Mouse (Mus musculus): ENCODE results near the gene Rfc1. TPM values are rescaled to one million over a fixed set of nuclear protein-coding genes. Genes with fewer than 3 reads are reported as not detected.

Gene Rfc1
- polyA plus RNA-seq, 1 experiment from 2014 or later, result 87.6 TPM

DNA sequence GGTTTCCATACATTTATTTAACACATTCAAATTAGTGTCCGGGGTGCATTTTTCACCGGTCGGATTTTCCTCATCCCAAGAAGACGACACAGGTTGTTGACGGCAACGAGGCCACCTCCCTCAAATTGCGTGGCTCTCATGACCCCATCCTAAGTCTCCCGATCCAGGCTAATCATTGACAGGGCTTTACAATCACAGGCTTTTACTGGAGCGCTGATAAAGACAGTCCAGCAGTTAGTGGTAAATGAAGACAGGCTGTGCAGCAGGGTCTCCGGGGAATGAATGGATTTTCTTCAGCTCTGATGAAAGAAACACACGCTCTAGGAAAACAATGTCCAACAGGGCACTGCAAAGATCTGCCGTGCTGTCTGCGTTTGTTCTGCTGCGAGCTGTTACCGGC, 12.7 kb upstream of the Rfc1 start, which contains the start of gene Klb:
Gene Klb (plus strand): TSS at position 147 of the 400 bp plus-strand sequence.
- Histone ChIP-seq H3K36me3 (ENCODE audit: control insufficient read depth, insufficient read depth, low read length) (no peaks in the 10 kb centered on the region), H3K9me3 (ENCODE audit: control insufficient read depth, low read length) (no peaks in the 10 kb centered on the region), H3K27ac (ENCODE audit: low read depth) (no peak within 1 kb of the TSS), H3K4me2 (ENCODE audit: low read length) (peak within 1 kb of the TSS; percentile 47), H3K4me1 (replicated peaks; ENCODE audit: control insufficient read depth, insufficient read depth, low read length) (no peaks in the 10 kb centered on the region), H3K9ac (ENCODE audit: low read length) (no peak within 1 kb of the TSS), H3K27me3 (replicated peaks; ENCODE audit: control insufficient read depth, insufficient read depth, low read length) (no peaks in the 10 kb centered on the region), H3K4me3 (ENCODE audit: low read depth, low read length) (peak within 1 kb of the TSS; percentile 6; the same call in 1 of the 2 replicates)
- ATAC-seq (replicated peaks; ENCODE audit: low FRiP score, low TSS enrichment, low read depth) (peak; percentile 88), DNase-seq (ENCODE audit: low spot score) (peak; percentile 68)
- WGBS, result 50% methylated on average over 15 of the region's 15 CpGs

DNA sequence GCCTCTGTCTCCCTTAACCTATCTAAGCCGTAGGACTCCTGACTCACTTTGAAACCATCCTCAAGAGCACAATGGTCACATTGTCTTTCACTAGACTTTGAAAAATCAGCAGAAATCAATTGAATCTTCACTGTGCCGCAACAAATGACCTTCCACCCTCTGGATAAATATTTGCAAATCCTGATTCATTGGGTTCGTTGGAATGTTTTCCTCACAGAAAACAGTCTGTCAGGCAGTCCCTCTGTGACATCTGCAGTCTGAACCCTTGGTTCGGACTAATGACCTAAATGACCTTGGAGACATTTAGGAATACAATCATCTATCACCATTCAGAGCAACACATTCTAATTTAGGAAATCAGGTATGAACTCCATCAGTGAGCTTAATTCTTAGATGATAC, 4.7 kb upstream of the Rfc1 start:
- H3K4me3 ChIP-seq (ENCODE audit: low read depth, low read length), result no peak overlapping the region
- H3K9ac ChIP-seq (ENCODE audit: low read length), result no peak overlapping the region
- no peak overlapping the region for H3K4me2 ChIP-seq (ENCODE audit: low read length)
- DNase-seq (ENCODE audit: low spot score) (no peak), ATAC-seq (replicated peaks; ENCODE audit: low FRiP score, low TSS enrichment, low read depth) (no peak)
- WGBS, result 25% methylated on average over 4 of the region's 4 CpGs
- H3K9me3 ChIP-seq (ENCODE audit: control insufficient read depth, low read length), result no peaks in the 10 kb centered on the region
- no peaks in the 10 kb centered on the region for H3K36me3 ChIP-seq (ENCODE audit: control insufficient read depth, insufficient read depth, low read length)
- H3K27ac ChIP-seq (ENCODE audit: low read depth), result no peak overlapping the region
- H3K27me3 ChIP-seq (replicated peaks; ENCODE audit: control insufficient read depth, insufficient read depth, low read length), result no peaks in the 10 kb centered on the region
- H3K4me1 ChIP-seq (replicated peaks; ENCODE audit: control insufficient read depth, insufficient read depth, low read length), result no peaks in the 10 kb centered on the region

DNA sequence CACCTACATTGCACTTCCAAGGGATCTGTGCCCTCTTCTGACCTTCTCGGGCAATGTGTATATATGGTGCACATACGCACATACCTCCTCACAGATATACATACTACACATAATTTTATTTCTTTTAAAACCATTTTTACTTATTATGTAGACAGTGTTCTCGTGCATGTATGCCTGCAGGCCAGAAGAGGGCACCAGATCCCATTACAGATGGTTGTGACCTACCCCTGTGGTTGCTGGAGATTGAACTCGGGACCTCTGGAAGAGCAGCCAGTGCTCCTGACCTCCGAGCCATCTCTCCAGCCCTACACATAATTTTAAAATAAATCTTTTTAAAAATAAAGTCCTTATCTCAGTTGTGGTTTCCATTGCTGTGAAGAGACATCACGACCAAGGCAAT, 2.9 kb upstream of the Rfc1 start:
- DNase-seq (ENCODE audit: low spot score) (no peak), ATAC-seq (replicated peaks; ENCODE audit: low FRiP score, low TSS enrichment, low read depth) (no peak)
- no peak overlapping the region for H3K4me3 ChIP-seq (ENCODE audit: low read depth, low read length)
- H3K9ac ChIP-seq (ENCODE audit: low read length), result no peak overlapping the region
- no peaks in the 10 kb centered on the region for H3K27me3 ChIP-seq (replicated peaks; ENCODE audit: control insufficient read depth, insufficient read depth, low read length)
- 0 out of 2 replicates have a peak, but pooled peaks cover 9% of the 10 kb centered on the region for H3K4me1 ChIP-seq (replicated peaks; ENCODE audit: control insufficient read depth, insufficient read depth, low read length)
- no peaks in the 10 kb centered on the region for H3K9me3 ChIP-seq (ENCODE audit: control insufficient read depth, low read length)
- H3K36me3 ChIP-seq (ENCODE audit: control insufficient read depth, insufficient read depth, low read length), result no peaks in the 10 kb centered on the region
- whole genome bisulfite sequencing, result 82% methylated on average over 6 of the region's 6 CpGs
- no peak overlapping the region for H3K4me2 ChIP-seq (ENCODE audit: low read length)
- no peak overlapping the region for H3K27ac ChIP-seq (ENCODE audit: low read depth)

DNA sequence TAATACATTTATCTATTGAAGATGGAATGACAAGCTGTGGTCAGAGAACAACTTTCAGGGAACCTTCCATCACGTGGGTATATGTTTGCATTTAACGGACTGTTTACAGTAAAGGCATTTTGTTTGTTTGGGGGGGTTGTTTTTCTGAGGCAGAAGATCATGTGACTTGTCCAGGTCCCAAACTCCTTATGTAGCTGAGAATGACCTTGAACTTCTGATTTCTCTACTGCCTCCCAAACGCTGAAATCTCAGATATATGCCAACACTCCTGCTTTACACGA, 545 bp upstream of the Rfc1 start:
- 32% methylated on average over 4 of the region's 4 CpGs for WGBS

DNA sequence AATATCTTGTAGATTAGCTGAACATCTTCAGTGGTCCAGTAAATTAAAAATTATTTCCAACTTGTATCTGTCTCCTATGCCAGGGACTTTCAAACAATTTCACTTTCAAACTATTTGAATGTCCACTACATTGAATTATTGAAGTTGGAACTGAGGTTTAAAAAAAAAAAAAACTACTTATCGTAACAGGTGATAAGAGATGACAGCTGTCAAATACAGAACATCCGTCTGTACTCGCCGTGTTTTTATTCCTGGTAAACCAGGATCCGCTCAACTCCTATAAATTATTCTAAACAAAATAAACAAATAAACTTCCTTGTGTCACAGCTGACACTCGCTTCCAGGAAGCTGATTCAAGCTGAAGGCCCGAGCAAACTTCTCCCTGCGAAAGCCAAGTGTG, 682 bp downstream of the Rfc1 start:
- Histone ChIP-seq H3K27ac (ENCODE audit: low read depth) (peak overlapping the region; percentile 81), H3K4me1 (replicated peaks; ENCODE audit: control insufficient read depth, insufficient read depth, low read length) (0 out of 2 replicates have a peak, but pooled peaks cover 9% of the 10 kb centered on the region), H3K4me3 (ENCODE audit: low read depth, low read length) (peak overlapping the region; percentile 92), H3K9ac (ENCODE audit: low read length) (peak overlapping the region; percentile 88), H3K4me2 (ENCODE audit: low read length) (peak overlapping the region; percentile 90), H3K9me3 (ENCODE audit: control insufficient read depth, low read length) (no peaks in the 10 kb centered on the region), H3K36me3 (ENCODE audit: control insufficient read depth, insufficient read depth, low read length) (0 out of 2 replicates have a peak, but pooled peaks cover 6% of the 10 kb centered on the region), H3K27me3 (replicated peaks; ENCODE audit: control insufficient read depth, insufficient read depth, low read length) (no peaks in the 10 kb centered on the region)
- WGBS, result 4% methylated on average over 8 of the region's 8 CpGs
- no peak for ATAC-seq (replicated peaks; ENCODE audit: low FRiP score, low TSS enrichment, low read depth)
- no peak for DNase-seq (ENCODE audit: low spot score)

More for the DNA sequence above, 545 bp upstream of the Rfc1 start:
- DNase-seq (ENCODE audit: low spot score) (no peak), ATAC-seq (replicated peaks; ENCODE audit: low FRiP score, low TSS enrichment, low read depth) (no peak)
- Histone ChIP-seq H3K27me3 (replicated peaks; ENCODE audit: control insufficient read depth, insufficient read depth, low read length) (no peaks in the 10 kb centered on the region), H3K36me3 (ENCODE audit: control insufficient read depth, insufficient read depth, low read length) (0 out of 2 replicates have a peak, but pooled peaks cover 6% of the 10 kb centered on the region), H3K4me3 (ENCODE audit: low read depth, low read length) (peak overlapping the region; percentile 92), H3K27ac (ENCODE audit: low read depth) (peak overlapping the region; percentile 81; the same call in 1 of the 2 replicates), H3K9ac (ENCODE audit: low read length) (peak overlapping the region; percentile 88), H3K9me3 (ENCODE audit: control insufficient read depth, low read length) (no peaks in the 10 kb centered on the region), H3K4me2 (ENCODE audit: low read length) (peak overlapping the region; percentile 90), H3K4me1 (replicated peaks; ENCODE audit: control insufficient read depth, insufficient read depth, low read length) (0 out of 2 replicates have a peak, but pooled peaks cover 9% of the 10 kb centered on the region)

DNA sequence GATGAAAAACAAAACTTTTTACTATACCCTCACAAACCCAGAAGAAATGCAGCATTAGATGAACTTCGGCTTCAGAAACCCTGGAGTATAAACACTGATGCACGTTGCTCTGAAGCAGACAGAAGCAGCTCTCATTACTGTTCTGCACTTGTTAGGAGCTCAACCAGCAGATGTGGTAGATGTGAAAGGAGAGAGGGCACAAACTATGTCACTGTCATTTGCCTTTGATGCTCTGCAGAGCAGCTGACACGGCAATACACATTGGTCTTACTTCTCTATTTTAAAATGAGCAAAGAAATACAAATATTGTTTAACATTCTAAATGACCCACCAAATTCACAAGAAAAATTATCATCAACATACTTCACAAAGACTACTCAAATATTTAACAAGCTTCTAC, 5.5 kb downstream of the Rfc1 start:
- Histone ChIP-seq H3K4me2 (ENCODE audit: low read length) (no peak overlapping the region), H3K4me3 (ENCODE audit: low read depth, low read length) (no peak overlapping the region), H3K4me1 (replicated peaks; ENCODE audit: control insufficient read depth, insufficient read depth, low read length) (peaks cover 22% of the 10 kb centered on the region; the same call in 1 of the 2 replicates), H3K9me3 (ENCODE audit: control insufficient read depth, low read length) (no peaks in the 10 kb centered on the region), H3K27ac (ENCODE audit: low read depth) (no peak overlapping the region), H3K27me3 (replicated peaks; ENCODE audit: control insufficient read depth, insufficient read depth, low read length) (no peaks in the 10 kb centered on the region), H3K36me3 (ENCODE audit: control insufficient read depth, insufficient read depth, low read length) (0 out of 2 replicates have a peak, but pooled peaks cover 6% of the 10 kb centered on the region), H3K9ac (ENCODE audit: low read length) (no peak overlapping the region)
- no peak for DNase-seq (ENCODE audit: low spot score)
- WGBS, result 58% methylated on average over 3 of the region's 3 CpGs
- ATAC-seq (replicated peaks; ENCODE audit: low FRiP score, low TSS enrichment, low read depth), result no peak

DNA sequence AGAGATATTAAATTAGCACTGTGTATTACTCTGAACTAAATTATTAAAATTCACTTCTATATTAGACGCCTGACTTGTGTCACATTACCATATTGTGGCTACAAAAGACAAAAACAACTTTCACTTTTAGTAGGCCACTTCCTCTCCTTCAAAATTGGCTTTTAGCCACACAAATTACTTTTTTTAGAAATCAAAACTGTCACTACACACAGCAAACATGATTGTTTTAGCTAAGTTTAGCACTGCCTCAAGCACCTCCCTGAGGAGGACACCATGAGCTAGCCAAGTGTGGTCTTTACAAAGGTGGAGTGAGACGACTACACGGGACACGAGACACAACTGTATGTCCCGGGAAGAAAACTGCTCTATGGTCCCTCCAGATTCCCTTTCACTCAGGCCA, 9.3 kb downstream of the Rfc1 start:
- Histone ChIP-seq H3K36me3 (ENCODE audit: control insufficient read depth, insufficient read depth, low read length) (no peaks in the 10 kb centered on the region), H3K27ac (ENCODE audit: low read depth) (peak overlapping the region; percentile 60), H3K9ac (ENCODE audit: low read length) (0 out of 2 replicates have a peak overlapping the region, but pooled peaks have one; percentile 8), H3K4me3 (ENCODE audit: low read depth, low read length) (no peak overlapping the region), H3K4me1 (replicated peaks; ENCODE audit: control insufficient read depth, insufficient read depth, low read length) (peaks cover 14% of the 10 kb centered on the region; the same call in 1 of the 2 replicates), H3K4me2 (ENCODE audit: low read length) (peak overlapping the region; percentile 28; the same call in 1 of the 2 replicates), H3K9me3 (ENCODE audit: control insufficient read depth, low read length) (no peaks in the 10 kb centered on the region), H3K27me3 (replicated peaks; ENCODE audit: control insufficient read depth, insufficient read depth, low read length) (no peaks in the 10 kb centered on the region)
- WGBS, result 56% methylated on average over 5 of the region's 5 CpGs
- ATAC-seq (replicated peaks; ENCODE audit: low FRiP score, low TSS enrichment, low read depth) (no peak), DNase-seq (ENCODE audit: low spot score) (no peak)

DNA sequence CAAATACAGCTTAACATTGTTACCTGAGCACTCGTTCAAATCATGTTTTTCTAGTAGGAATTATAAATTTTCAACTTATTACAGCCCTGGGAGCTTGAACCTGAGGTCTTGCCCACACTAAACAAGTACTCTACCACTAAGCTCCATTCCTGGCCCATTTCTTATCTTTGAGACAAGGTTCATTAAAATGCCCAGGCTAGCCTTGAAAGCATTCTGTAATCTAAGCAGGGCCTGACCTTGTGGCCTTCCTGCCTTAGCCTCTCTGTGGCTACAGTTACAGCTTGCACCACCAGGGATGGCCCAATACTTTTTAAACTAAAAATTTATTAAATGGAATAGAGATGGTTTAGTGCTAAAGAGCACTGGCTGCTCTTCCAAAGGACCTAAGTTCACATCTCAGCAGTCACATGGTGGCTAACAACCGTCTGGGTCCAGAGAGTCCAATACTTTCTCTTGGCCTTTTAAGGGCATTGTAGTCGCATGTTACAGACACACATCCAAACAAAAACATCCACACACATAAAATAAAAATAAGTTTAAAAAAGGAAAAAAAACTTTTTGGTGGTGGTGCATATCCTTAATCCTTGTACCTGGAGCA, 10.6 kb downstream of the Rfc1 start:
- Histone ChIP-seq H3K27me3 (replicated peaks; ENCODE audit: control insufficient read depth, insufficient read depth, low read length) (no peaks in the 10 kb centered on the region), H3K4me2 (ENCODE audit: low read length) (no peak overlapping the region), H3K9ac (ENCODE audit: low read length) (no peak overlapping the region), H3K4me1 (replicated peaks; ENCODE audit: control insufficient read depth, insufficient read depth, low read length) (peaks cover 14% of the 10 kb centered on the region; the same call in 1 of the 2 replicates), H3K27ac (ENCODE audit: low read depth) (no peak overlapping the region), H3K4me3 (ENCODE audit: low read depth, low read length) (no peak overlapping the region), H3K9me3 (ENCODE audit: control insufficient read depth, low read length) (no peaks in the 10 kb centered on the region), H3K36me3 (ENCODE audit: control insufficient read depth, insufficient read depth, low read length) (no peaks in the 10 kb centered on the region)
- ATAC-seq (replicated peaks; ENCODE audit: low FRiP score, low TSS enrichment, low read depth) (no peak), DNase-seq (ENCODE audit: low spot score) (no peak)
- 84% methylated on average over 3 of the region's 3 CpGs for WGBS

DNA sequence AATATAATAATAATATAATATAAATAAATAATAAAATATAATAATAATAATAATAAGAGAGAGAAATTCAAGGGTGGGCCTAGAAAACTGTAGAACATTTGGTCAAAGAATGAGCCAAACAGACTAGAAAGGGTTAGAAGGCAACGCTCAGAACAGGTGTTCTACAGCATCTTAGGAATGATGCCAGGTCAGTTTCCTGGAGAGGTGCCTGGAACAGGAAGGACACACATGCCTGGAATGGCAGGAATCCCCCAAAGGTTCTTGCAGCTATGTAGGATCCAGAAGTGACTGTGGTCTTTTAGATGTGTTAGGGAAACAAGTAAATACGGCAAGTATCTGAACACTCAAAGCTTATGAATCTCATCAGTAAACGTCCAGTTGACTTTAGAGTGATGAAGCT, 11.2 kb downstream of the Rfc1 start:
- Histone ChIP-seq H3K9me3 (ENCODE audit: control insufficient read depth, low read length) (no peaks in the 10 kb centered on the region), H3K27ac (ENCODE audit: low read depth) (no peak overlapping the region), H3K27me3 (replicated peaks; ENCODE audit: control insufficient read depth, insufficient read depth, low read length) (no peaks in the 10 kb centered on the region), H3K36me3 (ENCODE audit: control insufficient read depth, insufficient read depth, low read length) (peaks cover 1% of the 10 kb centered on the region; the same call in 1 of the 2 replicates), H3K9ac (ENCODE audit: low read length) (no peak overlapping the region), H3K4me3 (ENCODE audit: low read depth, low read length) (no peak overlapping the region), H3K4me2 (ENCODE audit: low read length) (no peak overlapping the region), H3K4me1 (replicated peaks; ENCODE audit: control insufficient read depth, insufficient read depth, low read length) (peaks cover 13% of the 10 kb centered on the region; the same call in 1 of the 2 replicates)
- WGBS, result 93% methylated on average over 3 of the region's 3 CpGs
- ATAC-seq (replicated peaks; ENCODE audit: low FRiP score, low TSS enrichment, low read depth) (no peak), DNase-seq (ENCODE audit: low spot score) (no peak)
